Mouse (Mus musculus): ENCODE results near the gene Gm49630.
"Not testable (repeated sequence)": the region's sequence is repeated elsewhere in the genome, so short reads cannot be mapped to it uniquely, and the experiment has no call there.

The Gm49630 gene

DNA sequence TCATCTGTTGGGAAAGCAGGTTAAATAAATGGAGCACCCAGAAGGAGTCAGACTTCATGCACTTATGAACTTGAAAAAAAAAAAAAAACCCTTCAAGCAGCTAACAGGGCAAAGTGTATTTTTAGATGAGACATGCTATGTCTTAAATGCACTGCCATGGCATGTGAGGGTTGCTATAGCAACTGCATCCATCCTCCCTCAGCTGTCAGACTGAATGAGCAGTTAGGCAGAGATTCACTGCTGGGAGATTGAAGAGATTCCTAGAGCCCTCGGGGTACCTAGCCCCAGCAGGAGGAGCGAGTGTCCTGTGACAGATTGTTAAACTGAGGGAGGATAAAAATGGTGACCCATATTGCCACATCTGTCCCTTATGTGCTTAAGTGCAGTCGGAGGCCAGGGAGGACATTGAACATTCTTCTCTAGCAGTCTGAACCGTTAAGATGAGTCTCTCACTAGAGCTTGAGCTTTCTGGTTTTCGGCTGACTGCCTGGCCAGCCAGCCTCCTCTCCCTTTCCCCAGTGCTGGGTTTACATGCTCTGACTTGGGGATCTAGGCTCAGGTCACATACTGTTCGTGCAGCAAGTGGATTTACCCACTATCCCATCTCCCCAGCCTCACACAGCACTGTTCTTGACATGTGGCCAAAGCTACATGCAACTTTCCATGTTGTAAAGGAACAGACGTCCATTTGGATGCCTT is 5.0 kb downstream of the Gm49630 start:
- DNase-seq (ENCODE audit: low read depth, low spot score) = not testable (repeated sequence)

DNA sequence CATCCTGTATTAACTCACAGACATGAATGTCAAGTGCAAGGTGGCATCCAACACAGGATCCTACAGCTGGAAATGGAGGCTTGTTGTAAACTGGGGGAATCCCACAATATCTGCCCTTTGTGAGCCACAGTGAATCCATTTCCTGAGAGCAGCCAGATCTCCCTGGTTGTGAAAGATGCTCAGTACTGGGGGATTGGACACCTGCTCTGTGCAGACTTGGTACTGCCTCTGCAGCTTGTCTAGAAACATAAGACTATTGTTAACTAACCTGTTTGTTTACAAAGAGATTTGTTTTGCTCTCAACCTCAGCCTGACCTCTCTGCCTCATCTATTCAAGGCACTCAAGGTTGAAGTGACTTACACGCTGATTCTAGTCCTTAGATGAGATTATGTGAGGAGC is 5.5 kb downstream of the Gm49630 start:
- not testable (repeated sequence) for DNase-seq (ENCODE audit: low read depth, low spot score)

DNA sequence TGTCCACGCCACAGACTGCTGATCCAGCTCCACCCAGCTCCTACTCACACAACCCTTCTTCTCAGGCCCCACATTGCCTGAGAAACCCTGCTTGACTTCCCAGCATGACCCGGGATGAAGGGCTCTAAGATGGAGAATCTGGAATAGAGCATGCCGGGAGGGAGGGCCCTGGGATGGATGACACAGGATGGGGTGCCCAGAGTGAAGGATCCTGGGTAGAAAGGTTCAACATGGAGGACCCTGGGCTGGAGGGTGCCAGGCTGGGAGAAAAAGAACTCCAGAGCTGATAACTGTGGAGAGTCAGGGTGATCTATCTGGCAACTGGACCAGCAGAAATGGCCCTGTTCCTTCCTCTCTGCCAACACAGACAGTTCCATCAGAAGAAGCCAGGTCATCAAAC is 6.2 kb downstream of the Gm49630 start:
- DNase-seq (ENCODE audit: low read depth, low spot score) = not testable (repeated sequence)

DNA sequence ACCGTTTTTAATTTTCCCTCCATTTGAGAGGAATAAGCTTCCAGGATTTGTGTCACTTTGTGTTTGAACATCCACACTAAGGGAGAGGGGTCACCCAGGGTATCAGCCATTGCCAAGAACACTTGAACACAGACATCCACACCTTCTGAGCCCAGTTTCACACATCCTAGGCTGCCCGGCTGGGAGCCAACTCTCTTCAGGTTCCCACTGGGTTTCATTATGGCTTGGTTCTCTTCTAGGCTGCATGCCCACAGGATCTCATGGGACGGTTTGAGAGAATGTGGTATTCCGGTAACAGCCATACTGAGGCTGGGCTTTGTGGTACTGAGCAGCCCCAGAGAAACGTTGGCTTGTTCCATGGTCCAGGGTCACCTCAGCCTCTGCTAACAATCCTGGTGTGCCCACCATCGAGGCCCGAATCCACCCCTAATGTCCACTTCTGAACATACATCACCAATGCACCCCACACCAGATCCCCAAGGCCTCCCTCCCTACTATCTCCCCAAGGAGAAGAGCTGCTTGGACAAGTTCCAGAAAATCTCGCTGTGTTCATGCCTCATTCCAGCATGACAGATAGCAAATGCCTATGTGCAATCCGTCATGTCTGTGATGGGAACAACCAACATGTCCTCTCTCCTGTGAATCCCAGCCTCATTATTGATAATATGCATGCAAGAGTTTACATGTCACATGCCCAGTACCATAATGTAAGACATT is 10.9 kb downstream of the Gm49630 start:
- not testable (repeated sequence) for DNase-seq (ENCODE audit: low read depth, low spot score)

DNA sequence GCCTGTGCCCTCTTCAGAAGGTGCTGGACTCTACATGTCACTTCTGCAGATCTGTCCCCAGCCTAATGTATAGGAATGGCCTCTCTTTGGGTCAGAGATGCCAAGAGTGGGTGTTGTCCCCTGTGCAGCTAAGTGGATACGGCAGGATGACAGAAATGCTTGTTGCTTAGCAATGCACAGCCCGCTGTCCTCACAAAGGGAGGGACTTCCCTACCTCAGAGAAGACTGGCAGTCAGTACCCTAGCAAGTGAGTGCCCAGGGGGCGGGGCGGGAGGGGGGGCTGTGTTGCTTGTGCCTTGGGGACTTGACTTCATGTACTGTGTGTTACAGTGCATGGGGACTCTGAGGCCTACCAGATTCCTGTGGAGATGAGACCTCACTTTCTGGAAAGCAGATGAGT is 12.0 kb downstream of the Gm49630 start:
- not testable (repeated sequence) for DNase-seq (ENCODE audit: low read depth, low spot score)

GRCm38 (mm10) chr17:7352596-7352995 is 19.2 kb downstream of the Gm49630 start, which contains the start of gene Ttll2:
Ttll2 (minus strand) TSS chr17:7352696.
- DNase-seq (ENCODE audit: low read depth, low spot score) = not testable (repeated sequence)

- not testable (repeated sequence) for DNase-seq (ENCODE audit: low read depth, low spot score)
These were observed 23.0 kb downstream of the Gm49630 start for GRCm38 (mm10) chr17:7348765-7349164.

GRCm38 (mm10) chr17:7337381-7337780 is 34.4 kb downstream of the Gm49630 start:
- DNase-seq (ENCODE audit: low read depth, low spot score) = not testable (repeated sequence)

DNA sequence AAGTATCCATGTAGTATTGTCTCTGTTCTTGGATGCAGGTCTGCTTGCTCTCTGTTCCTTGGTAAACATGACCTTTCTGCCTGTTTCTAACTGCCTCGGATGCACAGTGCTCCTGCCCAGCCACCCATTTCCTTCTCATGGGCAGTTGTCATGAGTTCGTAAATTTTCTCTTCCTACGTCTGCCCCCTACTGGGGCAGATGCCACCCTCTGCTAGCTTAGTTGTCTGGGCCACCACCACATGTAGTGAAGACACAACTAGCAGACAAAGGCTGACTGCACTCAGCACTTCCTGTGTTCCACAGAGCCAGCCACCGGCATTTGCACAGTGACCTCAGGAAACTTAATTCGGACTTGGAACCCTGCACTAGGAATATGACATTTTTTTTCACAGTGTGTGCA is 39.0 kb downstream of the Gm49630 start:
- DNase-seq (ENCODE audit: low read depth, low spot score) = not testable (repeated sequence)

- not testable (repeated sequence) for DNase-seq (ENCODE audit: low read depth, low spot score)
These were observed 45.4 kb downstream of the Gm49630 start for GRCm38 (mm10) chr17:7326415-7326814.

DNA sequence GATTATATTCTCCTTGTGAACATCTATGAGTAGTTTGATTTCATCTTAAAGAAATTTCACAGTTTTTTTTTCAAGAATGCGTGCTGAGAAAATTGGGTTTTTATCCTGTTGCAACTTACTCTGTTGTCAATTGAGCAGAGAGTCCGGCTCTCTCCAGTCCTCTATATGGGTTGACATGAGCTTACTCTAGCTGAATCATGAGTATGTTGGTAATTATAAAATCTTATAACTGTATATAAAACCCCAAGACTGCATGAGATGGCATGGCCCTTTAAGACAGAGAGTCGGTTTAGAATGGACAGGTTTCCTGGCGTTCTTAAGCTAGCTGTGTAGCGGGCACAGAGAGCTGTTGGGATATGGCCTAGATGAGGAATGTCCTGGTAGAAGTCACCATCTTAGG is 47.4 kb downstream of the Gm49630 start, which contains the start of gene Tcp10a:
Gene Tcp10a, plus strand, starts transcription at position 301 of the 400 bp plus-strand sequence.
- not testable (repeated sequence) for DNase-seq (ENCODE audit: low read depth, low spot score)

GRCm38 (mm10) chr17:7319789-7320188 is 52.0 kb downstream of the Gm49630 start:
- not testable (repeated sequence) for DNase-seq (ENCODE audit: low read depth, low spot score)

- not testable (repeated sequence) for DNase-seq (ENCODE audit: low read depth, low spot score)
These were observed 55.9 kb downstream of the Gm49630 start for GRCm38 (mm10) chr17:7315693-7316382.

DNA sequence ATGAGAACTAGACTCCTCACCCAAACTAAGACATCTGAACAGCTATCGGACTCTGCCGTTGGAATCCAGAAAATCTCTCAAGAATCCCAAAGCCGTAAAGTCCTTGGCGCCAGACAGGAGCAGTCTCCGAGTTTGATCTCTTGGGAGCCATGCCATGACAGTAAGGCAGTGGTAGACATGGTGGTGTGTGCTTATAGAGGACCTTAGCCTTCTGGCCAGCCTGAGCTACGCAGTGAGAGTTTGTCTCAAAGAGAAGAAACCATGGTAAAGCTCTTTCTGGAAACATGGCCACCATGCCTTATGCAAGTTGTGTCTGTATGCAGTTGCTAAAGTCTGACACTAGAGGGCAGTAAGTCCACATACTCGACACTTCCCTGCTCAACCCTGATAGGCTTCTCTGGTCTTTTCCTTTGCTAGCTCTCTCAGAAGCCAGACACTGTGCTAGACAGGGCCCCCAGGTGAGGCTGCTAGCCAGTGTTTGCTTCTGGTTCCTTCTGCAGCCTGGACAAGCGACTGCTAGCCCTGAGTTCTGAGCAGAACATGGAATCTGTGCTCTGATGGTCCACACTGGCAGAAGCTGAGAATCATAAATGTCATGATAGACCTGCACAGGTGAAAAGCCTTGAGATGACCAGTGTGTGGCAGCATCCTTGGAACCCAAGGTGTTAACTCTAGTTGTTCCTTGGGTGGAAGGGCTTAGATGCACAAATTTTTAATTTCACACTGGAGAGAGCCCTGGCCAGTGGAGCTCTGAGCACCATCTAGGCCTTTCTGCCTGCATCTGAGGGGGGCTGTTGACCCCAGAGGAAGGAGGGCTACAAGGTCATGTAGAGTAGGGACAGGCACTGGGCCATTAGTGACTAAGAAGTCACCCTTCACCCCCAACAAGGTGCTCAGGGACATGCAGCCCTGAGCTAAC is 65.2 kb downstream of the Gm49630 start:
- not testable (repeated sequence) for DNase-seq (ENCODE audit: low read depth, low spot score)

Measured in embryo, embryonic 11.5 days (tissue).